Mouse (Mus musculus): ENCODE results near the gene Ctnna2. TPM values are rescaled to one million over a fixed set of nuclear protein-coding genes. Genes with fewer than 3 reads are reported as not detected.

Gene Ctnna2
- polyA plus RNA-seq, 1 experiment from 2014 or later, result 1.6 TPM

GRCm38 (mm10) chr6:76981651-76982050, 997.8 kb downstream of the Ctnna2 start:
- H3K9ac ChIP-seq, result no peak overlapping the region
- H3K27me3 ChIP-seq, result no peaks in the 10 kb centered on the region
- H3K4me1 ChIP-seq (replicated peaks), result no peaks in the 10 kb centered on the region
- no peaks in the 10 kb centered on the region for H3K36me3 ChIP-seq
- H3K27ac ChIP-seq, result no peak overlapping the region
- 68% methylated on average over 1 of the region's 1 CpGs for WGBS
- H3K4me3 ChIP-seq, result no peak overlapping the region
- ATAC-seq (replicated peaks; ENCODE audit: insufficient number of reproducible peaks, insufficient read depth, low FRiP score, low read depth), result no peak
- H3K9me3 ChIP-seq (replicated peaks), result no peaks in the 10 kb centered on the region
- no peak overlapping the region for H3K4me2 ChIP-seq

GRCm38 (mm10) chr6:76979247-76979850, 1000.1 kb downstream of the Ctnna2 start:
- Histone ChIP-seq H3K27ac (no peak overlapping the region), H3K27me3 (no peaks in the 10 kb centered on the region), H3K9ac (no peak overlapping the region), H3K4me2 (no peak overlapping the region), H3K36me3 (no peaks in the 10 kb centered on the region), H3K4me1 (replicated peaks) (no peaks in the 10 kb centered on the region), H3K9me3 (replicated peaks) (no peaks in the 10 kb centered on the region), H3K4me3 (no peak overlapping the region)
- ATAC-seq (replicated peaks; ENCODE audit: insufficient number of reproducible peaks, insufficient read depth, low FRiP score, low read depth), result no peak
- 60% methylated on average over 5 of the region's 5 CpGs for WGBS

- no peaks in the 10 kb centered on the region for H3K36me3 ChIP-seq
- no peak for ATAC-seq (replicated peaks; ENCODE audit: insufficient number of reproducible peaks, insufficient read depth, low FRiP score, low read depth)
- H3K4me2 ChIP-seq, result no peak overlapping the region
- H3K27ac ChIP-seq, result no peak overlapping the region
- 8% methylated on average over 3 of the region's 3 CpGs for WGBS
- no peaks in the 10 kb centered on the region for H3K27me3 ChIP-seq
- no peaks in the 10 kb centered on the region for H3K4me1 ChIP-seq (replicated peaks)
- no peaks in the 10 kb centered on the region for H3K9me3 ChIP-seq (replicated peaks)
- no peak overlapping the region for H3K9ac ChIP-seq
- no peak overlapping the region for H3K4me3 ChIP-seq
These were observed 1001.7 kb downstream of the Ctnna2 start for GRCm38 (mm10) chr6:76977817-76978216.

- 66% methylated on average over 1 of the region's 1 CpGs for WGBS
- Histone ChIP-seq H3K4me2 (no peak overlapping the region), H3K9ac (no peak overlapping the region), H3K36me3 (no peaks in the 10 kb centered on the region), H3K4me1 (replicated peaks) (no peaks in the 10 kb centered on the region), H3K9me3 (replicated peaks) (no peaks in the 10 kb centered on the region), H3K27me3 (no peaks in the 10 kb centered on the region), H3K4me3 (no peak overlapping the region), H3K27ac (no peak overlapping the region)
- ATAC-seq (replicated peaks; ENCODE audit: insufficient number of reproducible peaks, insufficient read depth, low FRiP score, low read depth), result no peak
These were observed 1005.2 kb downstream of the Ctnna2 start for GRCm38 (mm10) chr6:76974297-76974696.

- no peak overlapping the region for H3K4me2 ChIP-seq
- no peak for ATAC-seq (replicated peaks; ENCODE audit: insufficient number of reproducible peaks, insufficient read depth, low FRiP score, low read depth)
- H3K4me3 ChIP-seq, result no peak overlapping the region
- no peak overlapping the region for H3K27ac ChIP-seq
- H3K27me3 ChIP-seq, result no peaks in the 10 kb centered on the region
- H3K9me3 ChIP-seq (replicated peaks), result no peaks in the 10 kb centered on the region
- no peaks in the 10 kb centered on the region for H3K36me3 ChIP-seq
- WGBS, result 81% methylated on average over 5 of the region's 5 CpGs
- no peak overlapping the region for H3K9ac ChIP-seq
- H3K4me1 ChIP-seq (replicated peaks), result no peaks in the 10 kb centered on the region
These were observed 1014.5 kb downstream of the Ctnna2 start for GRCm38 (mm10) chr6:76964998-76965432.

GRCm38 (mm10) chr6:76908086-76908485, 1071.4 kb downstream of the Ctnna2 start:
- no peak overlapping the region for H3K9ac ChIP-seq

GRCm38 (mm10) chr6:76897156-76897555, 1082.3 kb downstream of the Ctnna2 start:
- H3K36me3 ChIP-seq, result no peaks in the 10 kb centered on the region
- no peak overlapping the region for H3K27ac ChIP-seq
- WGBS, result 75% methylated on average over 1 of the region's 1 CpGs
- H3K4me2 ChIP-seq, result no peak overlapping the region
- no peak overlapping the region for H3K9ac ChIP-seq
- no peaks in the 10 kb centered on the region for H3K4me1 ChIP-seq (replicated peaks)
- no peak overlapping the region for H3K4me3 ChIP-seq
- H3K9me3 ChIP-seq (replicated peaks), result no peaks in the 10 kb centered on the region
- H3K27me3 ChIP-seq, result no peaks in the 10 kb centered on the region
- ATAC-seq (replicated peaks; ENCODE audit: insufficient number of reproducible peaks, insufficient read depth, low FRiP score, low read depth), result no peak

More at GRCm38 (mm10) chr6:76908086-76908485, 1071.4 kb downstream of the Ctnna2 start:
- Histone ChIP-seq H3K9me3 (replicated peaks) (no peaks in the 10 kb centered on the region), H3K36me3 (no peaks in the 10 kb centered on the region), H3K4me1 (replicated peaks) (no peaks in the 10 kb centered on the region), H3K4me3 (no peak overlapping the region), H3K27me3 (no peaks in the 10 kb centered on the region), H3K4me2 (no peak overlapping the region), H3K27ac (no peak overlapping the region)
- no peak for ATAC-seq (replicated peaks; ENCODE audit: insufficient number of reproducible peaks, insufficient read depth, low FRiP score, low read depth)
- WGBS, result 66% methylated on average over 4 of the region's 4 CpGs
